Mouse (Mus musculus) midbrain, postnatal 0 days (tissue): ENCODE measurements around the gene Pold2. TPM values are rescaled to one million over a fixed set of nuclear protein-coding genes. Genes with fewer than 3 reads are reported as not detected.

Source experiments
- ATAC-seq: fragments of 200-750 bp; cut with Nextera tagmentation; 2 replicates; pipeline ENCODE4 v1.8.0; 2017; ENCODE audit warnings: moderate number of reproducible peaks, mild to moderate bottlenecking, moderate TSS enrichment, moderate library complexity; ENCODE audit not compliant: low FRiP score
- DNase-seq: peaks from one replicate; pipeline ENCODE4 v3.0.0-alpha.2; 2015; ENCODE audit warnings: low spot score
- H3K27ac ChIP-seq: fragments of 300-500 bp; sonication (generic); 2 replicates; pipeline ENCODE4 v1.5.1; 2014; ENCODE audit warnings: low read depth, mild to moderate bottlenecking, low read length, mixed read lengths
- H3K27me3 ChIP-seq: fragments of 300-500 bp; sonication (generic); 2 replicates; pipeline ENCODE4 v1.6.1; 2014; ENCODE audit warnings: low read length, control low read depth, mixed read lengths; ENCODE audit not compliant: insufficient read depth
- H3K36me3 ChIP-seq: fragments of 300-500 bp; sonication (generic); 2 replicates; pipeline ENCODE4 v1.6.1; 2014; ENCODE audit warnings: low read length, control low read depth, mixed read lengths; ENCODE audit not compliant: insufficient read depth
- H3K4me1 ChIP-seq: fragments of 300-500 bp; sonication (generic); 2 replicates; pipeline ENCODE4 v1.6.1; 2014; ENCODE audit warnings: mild to moderate bottlenecking, control low read depth, antibody characterized with exemption, low read length, mixed read lengths; ENCODE audit not compliant: insufficient read depth
- H3K4me2 ChIP-seq: fragments of 300-500 bp; sonication (generic); 2 replicates; pipeline ENCODE4 v1.6.1; 2014; ENCODE audit warnings: low read depth, mild to moderate bottlenecking, low read length, mixed read lengths; ENCODE audit not compliant: poor library complexity, severe bottlenecking
- H3K4me3 ChIP-seq: fragments of 300-500 bp; sonication (generic); 2 replicates; pipeline ENCODE4 v1.5.1; 2014; ENCODE audit warnings: low read depth, mild to moderate bottlenecking, low read length, moderate library complexity
- H3K9ac ChIP-seq: fragments of 300-500 bp; sonication (generic); replicated peaks from 2 replicates; pipeline ENCODE4 v1.6.1; 2014; ENCODE audit warnings: mild to moderate bottlenecking, low read length, moderate library complexity, mixed read lengths; ENCODE audit not compliant: poor library complexity, severe bottlenecking
- H3K9me3 ChIP-seq: fragments of 300-500 bp; sonication (generic); 2 replicates; pipeline ENCODE4 v1.6.1; 2016; ENCODE audit warnings: low read length, control low read depth
- CTCF ChIP-seq: IDR thresholded peaks from 2 replicates; pipeline ENCODE4 v1.5.1; 2016; ENCODE audit warnings: antibody characterized with exemption, mild to moderate bottlenecking
- WGBS: fragments of 180-500 bp; shearing (Covaris S2); extraction: QIAGEN DNeasy Blood & Tissue Kit; methylation state at CpG from one replicate; pipeline ENCODE4 v1.1.7; 2014; 5-methylcytosine and 5-hydroxymethylcytosine counted together
- polyA plus RNA-seq: library from polyadenylated mRNA; unstranded; fragments of >200 nt; fragmentation: Nextera tagmentation; extraction: Ambion mirVana; gene quantifications from 2 replicates; pipeline ENCODE4 v1.2.1, GENCODE M21; 2015
- total RNA-seq: library from RNA; depleted of rRNA; stranded (reverse); fragments of >200 nt; gene quantifications from 2 replicates; pipeline ENCODE4 v1.2.3, GENCODE M21; 2014

Gene Pold2
- total and polyA plus RNA-seq, 2 experiments from 2014 or later = 30.3 to 41.1 TPM

DNA sequence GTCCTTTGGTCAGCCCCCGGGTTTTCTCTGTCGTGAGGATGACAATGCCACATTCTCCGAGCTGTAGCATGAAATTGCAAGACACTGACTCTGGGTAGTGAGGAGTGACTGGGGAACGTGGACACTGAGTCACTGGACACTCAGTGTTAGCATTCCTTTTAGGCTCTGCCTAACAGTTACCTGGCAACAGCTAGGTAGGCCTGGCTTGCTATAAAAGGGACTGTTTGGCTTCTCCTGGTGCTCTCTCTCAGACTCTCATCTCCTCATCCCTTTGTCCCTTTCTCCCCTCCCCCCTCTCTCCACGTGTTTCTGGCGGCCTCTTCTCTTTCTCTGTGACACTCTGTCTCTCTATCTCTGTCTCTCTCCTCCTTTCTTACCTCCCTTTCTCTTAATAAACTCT lies 24.3 kb upstream of the Pold2 start:
- WGBS = 3% methylated on average over 6 of the region's 6 CpGs
- peak; percentile 42 for DNase-seq
- peak overlapping the region; percentile 54 for H3K4me2 ChIP-seq
- ATAC-seq = peak; percentile 50
- no peaks in the 10 kb centered on the region for H3K36me3 ChIP-seq
- peaks cover 1% of the 10 kb centered on the region; the same call in 1 of the 2 replicates for H3K27me3 ChIP-seq
- peak overlapping the region; percentile 67; the same call in 1 of the 2 replicates for H3K9ac ChIP-seq
- peaks cover 16% of the 10 kb centered on the region for H3K4me1 ChIP-seq
- peak overlapping the region; percentile 88 for H3K27ac ChIP-seq
- no peaks in the 10 kb centered on the region for H3K9me3 ChIP-seq
- peak overlapping the region; percentile 37 for H3K4me3 ChIP-seq
- no peak for TF ChIP-seq CTCF

GRCm38 (mm10) chr11:5901950-5902349 lies 23.9 kb upstream of the Pold2 start:
- H3K9ac ChIP-seq = peak overlapping the region; percentile 67
- DNase-seq = peak; percentile 91
- H3K4me1 ChIP-seq = peaks cover 16% of the 10 kb centered on the region
- H3K4me3 ChIP-seq = peak overlapping the region; percentile 37
- peak overlapping the region; percentile 54 for H3K4me2 ChIP-seq
- H3K9me3 ChIP-seq = no peaks in the 10 kb centered on the region
- peak overlapping the region; percentile 88 for H3K27ac ChIP-seq
- H3K27me3 ChIP-seq = peaks cover 6% of the 10 kb centered on the region; the same call in 1 of the 2 replicates
- no peak for TF ChIP-seq CTCF
- ATAC-seq = peak; percentile 90
- no peaks in the 10 kb centered on the region for H3K36me3 ChIP-seq
- WGBS = under 1% methylated on average over 32 of the region's 32 CpGs

DNA sequence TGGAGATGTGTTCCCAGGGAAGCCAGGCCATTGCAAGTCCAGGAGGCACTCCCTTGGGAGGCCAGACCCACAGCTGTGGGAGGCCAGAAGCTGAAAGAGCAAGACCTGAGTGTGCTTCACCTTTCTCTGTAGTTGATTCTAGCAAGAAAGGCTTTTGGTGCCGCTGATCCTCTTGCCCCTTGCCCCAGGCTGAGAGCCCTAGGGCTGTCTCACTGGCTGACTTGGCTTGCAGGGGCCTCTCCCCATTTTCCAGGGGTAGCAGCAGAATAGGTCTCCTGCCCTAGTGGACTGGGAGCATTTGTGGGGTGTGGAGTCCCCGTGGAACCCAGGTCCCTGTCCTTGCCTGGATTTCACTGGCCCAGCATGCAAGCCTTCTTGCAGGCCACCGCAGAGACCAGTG lies 23.2 kb upstream of the Pold2 start:
- peak overlapping the region; percentile 88 for H3K27ac ChIP-seq
- H3K27me3 ChIP-seq = peaks cover 6% of the 10 kb centered on the region; the same call in 1 of the 2 replicates
- peak overlapping the region; percentile 67 for H3K9ac ChIP-seq
- ATAC-seq = peak; percentile 4; the same call in 1 of the 2 replicates
- DNase-seq = no peak
- no peaks in the 10 kb centered on the region for H3K36me3 ChIP-seq
- H3K4me2 ChIP-seq = peak overlapping the region; percentile 54
- peak overlapping the region; percentile 37 for H3K4me3 ChIP-seq
- peaks cover 16% of the 10 kb centered on the region for H3K4me1 ChIP-seq
- 13% methylated on average over 3 of the region's 3 CpGs for WGBS
- H3K9me3 ChIP-seq = no peaks in the 10 kb centered on the region
- no peak for TF ChIP-seq CTCF

GRCm38 (mm10) chr11:5899286-5899685 lies 21.2 kb upstream of the Pold2 start:
- ATAC-seq (no peak), DNase-seq (no peak)

DNA sequence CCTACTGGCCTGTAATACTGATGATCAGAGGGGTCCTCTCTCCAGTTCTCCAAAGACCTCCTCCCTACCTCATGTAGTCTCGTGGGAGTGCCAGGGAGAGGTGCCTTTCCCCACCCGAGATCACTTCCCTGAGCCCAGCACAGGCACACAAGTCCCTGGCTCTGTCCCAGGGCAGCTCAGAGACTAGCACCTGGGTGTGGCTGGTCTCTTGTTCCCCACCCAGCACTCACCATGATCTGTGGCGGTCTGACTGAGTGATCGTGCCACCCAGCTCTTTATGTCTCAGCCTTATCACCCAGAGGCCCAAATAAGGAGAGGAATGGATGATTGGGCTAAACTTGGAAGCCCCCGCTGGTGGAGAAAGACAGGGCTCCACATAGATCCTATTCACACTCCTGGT lies 20.4 kb upstream of the Pold2 start, which contains the start of gene Myl7:
Myl7 (minus strand) TSS at position 252 of the 400 bp plus-strand sequence.
- WGBS = 76% methylated on average over 5 of the region's 5 CpGs
- ATAC-seq = no peak
- TF ChIP-seq CTCF = no peak

More at GRCm38 (mm10) chr11:5899286-5899685, 21.2 kb upstream of the Pold2 start:
- no peak overlapping the region for H3K4me3 ChIP-seq
- no peak overlapping the region for H3K9ac ChIP-seq
- peaks cover 16% of the 10 kb centered on the region for H3K4me1 ChIP-seq
- 93% methylated on average over 10 of the region's 10 CpGs for WGBS
- no peaks in the 10 kb centered on the region for H3K9me3 ChIP-seq
- H3K27me3 ChIP-seq = peaks cover 6% of the 10 kb centered on the region; the same call in 1 of the 2 replicates
- H3K4me2 ChIP-seq = no peak overlapping the region
- no peak overlapping the region for H3K27ac ChIP-seq
- TF ChIP-seq CTCF = no peak
- no peaks in the 10 kb centered on the region for H3K36me3 ChIP-seq

GRCm38 (mm10) chr11:5897839-5898238 lies 19.7 kb upstream of the Pold2 start:
- Histone ChIP-seq H3K9me3 (no peaks in the 10 kb centered on the region), H3K4me2 (no peak overlapping the region), H3K36me3 (no peaks in the 10 kb centered on the region), H3K4me3 (no peak overlapping the region), H3K9ac (no peak overlapping the region), H3K27me3 (peaks cover 6% of the 10 kb centered on the region; the same call in 1 of the 2 replicates), H3K4me1 (peaks cover 16% of the 10 kb centered on the region), H3K27ac (no peak overlapping the region)
- WGBS = 18% methylated on average over 10 of the region's 10 CpGs
- DNase-seq (no peak), ATAC-seq (no peak)
- TF ChIP-seq CTCF = no peak

More for the DNA sequence above, 20.4 kb upstream of the Pold2 start, which contains the start of gene Myl7:
- H3K9ac ChIP-seq = no peak within 1 kb of the TSS
- H3K9me3 ChIP-seq = no peaks in the 10 kb centered on the region
- H3K4me1 ChIP-seq = peaks cover 16% of the 10 kb centered on the region
- no peak within 1 kb of the TSS for H3K27ac ChIP-seq
- peaks cover 6% of the 10 kb centered on the region; the same call in 1 of the 2 replicates for H3K27me3 ChIP-seq
- DNase-seq = no peak
- H3K4me2 ChIP-seq = no peak within 1 kb of the TSS
- H3K36me3 ChIP-seq = no peaks in the 10 kb centered on the region
- no peak within 1 kb of the TSS for H3K4me3 ChIP-seq
